Comparison of ENCODE assay signal across 8 mouse cellular contexts in the genomic region with DNA sequence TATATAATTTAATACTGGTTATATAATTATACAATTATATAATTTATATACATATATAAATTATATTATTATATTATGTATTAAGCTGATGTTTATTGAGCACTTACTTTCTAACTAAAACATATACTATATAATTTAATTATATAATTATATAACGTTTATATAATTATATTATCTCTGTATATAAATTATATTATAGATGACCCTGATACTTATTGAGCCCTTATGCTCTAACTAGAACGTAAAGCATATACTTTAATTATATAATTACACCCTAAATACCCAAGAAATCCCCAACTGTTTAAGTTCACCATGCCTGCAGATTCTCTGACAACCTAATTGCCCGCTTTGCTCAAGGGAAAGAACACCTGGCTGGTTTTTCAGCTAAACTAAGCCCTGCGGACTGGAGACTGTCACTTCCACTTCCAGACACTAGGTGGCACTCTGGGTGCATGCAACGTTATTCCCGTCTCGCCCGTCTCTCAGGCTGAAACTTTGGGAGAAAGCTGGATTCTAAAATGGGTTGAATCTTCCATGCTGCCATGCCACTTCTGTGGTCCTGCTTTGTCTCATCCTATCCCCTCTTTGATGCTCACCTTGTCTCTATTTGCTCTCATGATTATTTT.
A peak's percentile ranks its signal among the peaks of the same experiment; 100 is the strongest.
DNase-seq lines count a peak whose midpoint lies in the region; ATAC-seq lines count a peak whose summit lies in the region.

No protein-coding gene starts in this region.

- DNase-seq in ES-CJ7 (ENCODE audit: low read depth, low spot score) = peak; percentile 76
- peak; percentile 45 to 87 for DNase-seq in adrenal gland, adult (ENCODE audit: inconsistent age in 2 of 2, low spot score in 1 of 2)
- peak; percentile 89 for DNase-seq in embryo, embryonic 10 days (ENCODE audit: low spot score)
- DNase-seq in kidney, postnatal 4 days = peak; percentile 83
- peak; percentile 29 to 34 for DNase-seq in lung, adult 18-20 months
- DNase-seq in right cerebral cortex, postnatal 14 days = peak; percentile 84

- peak; percentile 75 for ATAC-seq in granulocyte monocyte progenitor cell, adult 5-6 weeks (replicated peaks; ENCODE audit: poor library complexity, severe bottlenecking)
- ATAC-seq in erythroblast, adult 5-6 weeks (replicated peaks; ENCODE audit: low FRiP score, poor library complexity, severe bottlenecking) = no peak

Comparison
In these comparisons a context has a peak if more than half of its experiments do, and no peak if none do; other contexts are left out.
1. DNase-seq: peak in every context shown above with its lines; median percentile 89 in embryo, embryonic 10 days; 84 in right cerebral cortex, postnatal 14 days; 83 in kidney, postnatal 4 days; 76 in ES-CJ7; 66 in adrenal gland, adult; 32 in lung, adult 18-20 months.